Mouse (Mus musculus) cerebellum, adult 11-12 months (tissue): ENCODE measurements around the gene Scyl1.
"Not testable (repeated sequence)": the region's sequence is repeated elsewhere in the genome, so short reads cannot be mapped to it uniquely, and the experiment has no call there.

Experiments
- DNase-seq: peaks from one replicate; pipeline ENCODE4 v3.0.0; 2022

The Scyl1 gene

GRCm38 (mm10) chr19:5770925-5771860, at the start of gene Scyl1:
Scyl1 (minus strand) TSS chr19:5771419.
- DNase-seq: peak; percentile 95

DNA sequence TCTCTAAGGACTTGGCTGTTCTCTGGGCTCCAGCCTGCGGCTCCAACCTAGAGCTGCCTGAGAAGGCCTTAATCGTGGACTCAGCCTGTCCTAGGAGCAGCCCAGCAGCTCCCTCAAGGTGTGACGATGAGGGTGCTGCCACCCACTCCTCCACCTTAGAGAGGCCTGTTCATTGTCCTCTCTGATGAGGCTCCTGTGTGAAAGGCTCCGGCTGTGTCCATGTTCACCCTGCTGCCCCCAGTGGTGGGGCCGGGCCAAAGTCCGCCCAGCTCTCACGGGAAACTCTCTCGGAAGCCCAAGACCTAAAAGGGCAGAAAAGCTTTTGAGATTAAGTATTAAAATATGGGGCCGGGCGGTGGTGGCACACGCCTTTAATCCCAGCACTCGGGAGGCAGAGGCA, 48.3 kb upstream of the Scyl1 start:
- peak; percentile 49 for DNase-seq

GRCm38 (mm10) chr19:5818590-5818977, 47.4 kb upstream of the Scyl1 start:
- peak; percentile 46 for DNase-seq

- DNase-seq: peak; percentile 88
Observed at GRCm38 (mm10) chr19:5817703-5818589, 46.7 kb upstream of the Scyl1 start.

DNA sequence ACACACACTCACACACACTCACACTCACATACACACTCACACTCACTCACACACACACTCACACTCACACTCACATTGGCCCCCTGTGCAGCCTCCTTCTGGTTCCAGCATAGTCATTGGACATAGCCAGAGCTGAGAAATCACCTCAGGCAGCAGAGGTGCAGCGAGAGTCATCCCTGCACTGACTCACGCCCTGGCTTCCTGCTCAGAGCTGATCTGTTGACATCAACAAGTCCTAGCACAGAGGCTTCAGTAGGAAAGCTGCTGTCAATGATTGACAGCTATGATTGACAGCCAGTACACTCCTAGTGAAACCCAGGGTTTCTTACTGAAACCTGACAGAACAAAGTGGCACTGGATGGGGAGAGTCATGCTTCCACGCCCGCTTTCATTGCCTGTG, 44.7 kb upstream of the Scyl1 start:
- DNase-seq: no peak

- no peak for DNase-seq
Observed at GRCm38 (mm10) chr19:5815010-5815409, 43.8 kb upstream of the Scyl1 start.

DNA sequence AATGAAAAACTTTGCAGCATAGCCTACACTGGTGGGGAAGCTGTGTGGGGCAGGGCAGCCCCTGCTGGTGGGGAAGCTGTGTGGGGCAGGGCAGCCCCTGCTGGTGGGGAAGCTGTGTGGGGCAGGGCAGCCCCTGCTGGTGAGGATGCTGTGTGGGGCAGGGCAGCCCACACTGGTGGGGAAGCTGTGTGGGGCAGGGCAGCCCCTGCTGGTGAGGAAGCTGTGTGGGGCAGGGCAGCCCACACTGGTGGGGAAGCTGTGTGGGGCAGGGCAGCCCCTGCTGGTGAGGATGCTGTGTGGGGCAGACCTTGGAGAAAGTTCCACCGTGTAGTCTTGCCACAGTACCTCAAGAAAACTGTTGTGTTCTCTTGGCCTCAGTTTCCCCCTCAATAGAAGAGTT, 42.8 kb upstream of the Scyl1 start:
- not testable (repeated sequence) for DNase-seq

- DNase-seq: no peak
Observed at GRCm38 (mm10) chr19:5813567-5813966, 42.3 kb upstream of the Scyl1 start.

DNA sequence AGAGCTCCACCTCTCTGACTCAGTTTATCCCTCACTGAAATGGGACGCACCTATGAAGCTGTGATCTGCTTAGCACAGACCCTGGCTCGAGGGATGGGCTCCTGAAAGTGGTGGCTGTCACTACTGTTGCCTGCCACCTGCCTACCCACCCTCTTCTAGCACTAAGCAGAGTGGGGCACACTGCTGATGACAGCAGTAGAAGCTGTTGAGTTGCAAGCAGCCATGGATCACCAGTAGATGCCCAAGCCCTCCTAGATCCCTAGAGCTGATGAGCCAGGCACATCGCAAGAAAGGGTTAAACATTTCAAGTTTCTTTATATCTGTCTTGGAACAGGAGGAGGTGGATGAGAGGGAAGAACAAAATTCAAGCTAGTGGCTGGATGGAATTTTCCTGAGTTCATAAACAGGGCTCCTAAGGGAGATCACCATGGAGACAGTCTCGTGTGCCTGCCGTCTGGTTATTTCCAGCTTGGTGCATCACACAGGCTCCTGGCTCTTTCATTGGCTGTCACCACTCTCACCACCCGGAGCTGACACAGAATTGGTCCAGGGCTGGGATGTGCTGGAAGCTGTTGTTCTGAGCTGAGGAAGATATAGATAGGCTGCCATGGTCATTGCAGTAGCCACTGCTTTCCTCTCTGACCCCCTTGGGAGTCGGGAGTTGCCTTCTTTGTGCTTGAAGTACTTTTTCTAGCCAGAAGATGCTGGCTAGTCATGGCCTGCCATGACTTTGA, 40.7 kb upstream of the Scyl1 start:
- DNase-seq: peak; percentile 95

- no peak for DNase-seq
Observed at GRCm38 (mm10) chr19:5810840-5811563, 39.8 kb upstream of the Scyl1 start.

DNA sequence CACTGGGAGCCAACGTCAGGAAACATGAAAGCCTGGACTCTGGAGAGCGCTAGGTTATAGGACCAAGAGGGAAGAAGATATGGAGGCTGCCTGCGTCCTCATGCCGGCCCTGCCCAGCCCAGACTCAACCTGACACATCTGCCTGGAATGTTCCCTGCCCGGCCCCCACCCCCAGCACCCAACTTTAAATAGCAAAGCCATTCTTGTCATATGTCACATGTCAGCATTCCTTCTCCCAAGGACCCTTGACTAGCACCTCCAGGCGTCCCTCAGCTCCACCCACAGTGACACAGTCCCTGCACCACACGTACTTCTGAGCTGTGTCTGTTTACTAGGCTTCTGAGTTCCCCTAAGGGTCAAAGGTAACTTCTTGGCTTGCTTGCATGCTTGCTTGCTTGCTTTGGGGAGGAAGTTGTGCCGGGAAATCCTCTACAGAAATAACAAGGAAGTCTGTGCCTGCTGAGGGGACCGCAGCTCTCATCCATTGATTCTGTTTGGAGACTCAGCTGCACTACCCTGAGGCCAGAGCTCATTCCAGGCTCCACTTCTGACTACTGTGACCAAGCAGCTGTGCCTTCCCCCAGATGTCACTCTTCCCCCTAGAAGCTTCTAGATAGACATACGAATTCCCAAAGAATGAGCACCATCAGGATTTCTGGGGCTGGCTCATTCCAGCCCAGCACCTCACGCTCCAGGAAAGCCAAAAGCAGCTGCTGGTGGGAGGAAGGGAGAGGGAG, 39.1 kb upstream of the Scyl1 start:
- no peak for DNase-seq

GRCm38 (mm10) chr19:5809712-5810089, 38.5 kb upstream of the Scyl1 start:
- no peak for DNase-seq

GRCm38 (mm10) chr19:5808955-5809711, 37.9 kb upstream of the Scyl1 start:
- DNase-seq: no peak

GRCm38 (mm10) chr19:5807740-5808139, 36.5 kb upstream of the Scyl1 start:
- DNase-seq: no peak

DNA sequence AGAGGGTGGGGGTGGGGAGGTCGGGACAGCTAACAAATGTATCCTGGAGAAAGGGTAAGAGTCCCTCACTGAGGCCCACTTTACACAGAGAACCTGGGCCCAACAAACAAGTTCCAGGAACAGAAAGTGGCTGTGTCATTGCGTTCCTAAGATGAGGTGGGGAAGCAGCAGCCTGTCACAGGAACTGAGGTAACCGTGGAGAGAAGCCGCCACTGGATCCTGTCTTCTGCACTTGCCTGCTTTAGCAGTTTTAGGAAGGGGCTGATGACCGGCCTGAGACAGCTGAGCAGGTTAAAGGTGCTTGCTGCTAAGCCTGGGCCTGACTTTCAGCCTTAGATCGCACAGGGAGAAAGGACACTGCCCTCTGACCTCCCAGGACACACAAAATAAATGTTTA, 35.6 kb upstream of the Scyl1 start:
- DNase-seq: peak; percentile 41

DNA sequence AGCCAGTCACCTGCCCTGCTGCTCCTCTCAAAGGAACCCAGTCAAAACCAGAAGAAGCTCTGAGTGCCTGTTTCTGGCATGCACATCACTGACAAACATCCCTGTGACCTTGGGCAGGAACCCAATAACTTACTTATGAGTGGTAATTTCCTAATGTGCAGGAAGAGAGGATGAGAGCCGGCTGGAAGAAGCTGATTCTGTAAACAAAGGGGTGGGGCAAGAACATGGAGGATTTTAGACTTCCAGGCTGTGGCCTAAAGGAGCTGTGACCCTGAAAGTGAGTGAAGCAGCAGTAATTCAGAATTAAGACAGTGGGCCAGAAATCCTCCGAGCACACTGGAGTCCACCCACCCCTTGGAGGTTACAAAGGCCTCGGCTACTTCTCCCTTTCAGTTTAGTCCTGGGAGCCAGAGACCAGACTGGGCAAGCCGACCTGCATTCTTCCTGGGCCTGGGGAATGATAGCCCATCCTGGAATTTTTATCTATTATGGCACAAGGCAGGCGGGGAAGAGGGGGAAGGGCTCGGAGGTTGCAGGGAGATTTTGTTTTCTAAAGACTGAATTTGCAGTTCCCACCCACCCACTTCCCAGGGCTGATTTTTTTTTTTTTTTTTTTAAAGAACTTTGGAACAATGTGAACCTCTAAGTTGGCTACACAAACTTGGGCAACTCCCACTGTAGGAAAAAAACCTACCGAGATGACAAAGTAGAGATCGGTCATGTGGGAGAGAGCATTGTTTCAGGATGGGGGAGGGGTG, 35.0 kb upstream of the Scyl1 start:
- DNase-seq: peak; percentile 53

DNA sequence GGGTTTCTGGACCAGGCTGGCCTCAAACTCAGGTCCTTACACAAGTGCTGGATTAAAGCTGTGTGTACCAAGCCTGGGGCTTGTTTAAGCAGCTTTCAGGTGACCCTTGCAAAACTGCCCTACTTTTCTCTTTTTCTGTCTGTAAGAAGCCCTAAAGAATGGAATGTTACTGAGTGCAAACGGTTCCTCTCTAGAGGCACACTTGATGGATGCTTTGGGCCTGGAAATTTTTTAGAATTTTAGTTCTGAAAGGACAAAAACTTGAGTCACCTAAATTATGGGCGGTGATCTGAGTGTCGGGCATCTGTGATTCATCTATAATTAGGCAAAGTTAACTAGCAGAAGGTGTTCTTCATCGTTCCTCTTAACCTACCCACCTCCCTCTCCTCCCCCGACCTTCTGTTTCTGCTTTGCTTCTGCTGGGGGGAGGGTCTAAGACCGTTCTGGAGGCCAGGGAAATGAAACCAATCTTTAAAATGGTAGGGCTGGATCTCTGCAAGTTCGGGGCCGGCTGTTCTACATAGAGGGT, 33.2 kb upstream of the Scyl1 start:
- peak; percentile 52 for DNase-seq

- no peak for DNase-seq
Observed at GRCm38 (mm10) chr19:5803881-5804279, 32.7 kb upstream of the Scyl1 start.

- DNase-seq: peak; percentile 99
Observed at GRCm38 (mm10) chr19:5803041-5803880, 32.0 kb upstream of the Scyl1 start.
